Mouse (Mus musculus): ENCODE data around the gene Wtap. TPM values are rescaled to one million over a fixed set of nuclear protein-coding genes. Genes with fewer than 3 reads are reported as not detected.

The Wtap gene
- 84.6 and 97.5 TPM in 2 replicates for polyA plus RNA-seq (2012; rRNA removed)

DNA sequence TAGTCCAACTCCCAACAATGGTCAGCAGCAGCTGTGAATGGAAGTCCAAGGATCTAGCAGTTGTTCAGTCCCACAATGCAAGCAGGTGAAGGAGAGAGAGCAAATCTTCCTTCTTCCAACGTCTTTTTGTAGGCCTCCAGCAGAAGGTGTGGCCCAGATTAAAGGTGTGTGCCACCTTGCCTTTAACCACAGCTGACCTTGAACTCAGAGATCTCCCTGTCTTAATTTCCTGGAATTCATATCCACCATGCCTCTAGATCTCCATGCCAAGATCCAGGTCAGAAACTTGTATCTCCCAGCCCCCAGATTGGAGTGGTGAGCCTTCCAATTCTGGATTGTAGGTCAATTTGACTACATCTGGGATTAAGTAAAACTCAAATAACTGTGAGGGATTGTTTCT lies at the start of gene Wtap:
Gene Wtap, minus strand, starts transcription at position 101 of the 400 bp plus-strand sequence.

DNA sequence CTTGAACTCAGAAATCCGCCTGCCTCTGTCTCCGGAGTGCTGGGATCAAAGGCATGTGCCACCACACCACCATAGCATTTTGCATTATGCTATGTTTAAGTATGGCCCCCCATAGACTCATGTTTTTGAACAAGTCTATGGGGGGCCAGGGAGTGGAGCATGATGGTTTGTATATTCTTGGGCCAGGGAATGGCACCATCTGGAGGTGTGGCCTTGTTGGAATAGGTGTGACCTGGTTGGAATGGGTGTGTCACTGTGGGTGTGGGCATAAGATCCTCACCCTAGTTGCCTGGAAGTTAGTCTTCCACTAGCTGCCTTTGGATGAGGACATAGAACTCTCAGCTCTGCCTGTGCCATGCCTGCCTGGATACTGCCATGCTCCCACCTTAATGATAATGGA lies 12.6 kb upstream of the Wtap start, which contains the start of gene Sod2:
Gene Sod2, plus strand, starts transcription at position 301 of the 400 bp plus-strand sequence.

DNA sequence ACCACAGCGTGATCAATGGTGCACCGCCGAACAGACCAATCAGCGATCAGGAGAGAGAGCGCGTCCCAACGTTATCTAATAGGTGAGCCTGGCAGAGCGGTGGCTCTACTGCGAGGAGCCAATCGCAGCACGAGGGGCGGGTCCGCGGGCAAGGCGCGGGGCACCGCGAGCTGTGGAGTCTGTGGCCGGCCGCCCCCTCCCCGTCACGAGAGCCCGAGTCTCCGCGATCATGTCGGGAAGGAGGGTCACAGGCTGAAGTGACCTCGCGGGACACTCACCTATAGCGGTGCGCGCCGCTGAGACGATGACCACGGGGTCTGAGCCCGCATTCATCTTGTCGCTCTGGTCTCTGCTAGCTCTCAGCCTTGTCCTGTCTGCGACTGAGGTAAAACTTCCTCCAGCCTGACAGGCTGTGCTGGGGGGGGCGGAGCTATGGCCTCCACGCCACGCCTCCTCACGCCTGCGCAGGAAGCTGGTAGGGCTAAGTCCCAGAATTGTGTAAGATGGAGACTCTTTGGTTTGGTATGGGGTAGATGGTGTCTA lies 33.6 kb downstream of the Wtap start, which contains the start of gene Acat2:
Gene Acat2, minus strand, starts transcription at position 417 of the 543 bp plus-strand sequence.

DNA sequence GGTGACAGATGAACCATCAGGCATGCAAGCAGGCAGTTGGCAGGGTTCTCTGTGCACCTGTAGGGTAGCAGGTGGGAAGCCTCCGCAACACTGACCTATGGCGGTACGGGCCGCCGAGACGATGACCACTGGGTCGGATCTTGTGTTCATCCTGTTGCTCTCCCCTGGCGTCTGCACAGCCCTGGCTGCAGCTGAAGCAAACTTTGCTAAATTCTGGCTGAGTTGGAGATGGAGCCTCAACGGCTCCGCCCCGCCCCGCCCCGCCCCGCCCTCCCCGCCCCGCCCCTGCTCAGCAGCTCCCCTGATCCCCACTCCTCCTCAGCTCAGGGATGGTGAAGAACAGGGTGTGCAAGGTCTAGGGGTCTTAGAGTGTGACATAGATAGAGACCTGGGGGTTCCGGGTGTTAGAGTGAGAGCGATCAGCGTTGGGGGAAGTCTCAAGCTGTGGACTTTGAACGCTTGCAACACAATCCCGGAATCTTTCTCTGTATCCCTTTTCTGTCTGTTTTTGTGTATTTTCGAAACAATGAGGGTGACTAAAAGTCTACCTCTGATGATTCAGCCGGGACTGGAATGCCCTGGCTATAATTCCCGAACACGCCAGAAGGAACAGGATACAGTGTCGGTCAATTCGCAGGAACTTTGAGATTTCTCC lies 53.7 kb downstream of the Wtap start, which contains the start of gene Acat3:
Gene Acat3, minus strand, starts transcription at position 450 of the 655 bp plus-strand sequence.

Other genes with a start within 250 kb of the Wtap start
- 20.3 and 33.7 TPM in 2 replicates for gene Igf2r, start 224.5 kb downstream of the Wtap start, polyA plus RNA-seq (2012; rRNA removed)
- gene Mas1, start 126.0 kb downstream of the Wtap start, polyA plus RNA-seq (2012; rRNA removed), result 0.20 and 0.55 TPM in 2 replicates
- gene Mrgprh, start 118.1 kb downstream of the Wtap start, polyA plus RNA-seq (2012; rRNA removed), result 0.04 and 0.09 TPM in 2 replicates
- gene Pnldc1, start 83.9 kb downstream of the Wtap start, polyA plus RNA-seq (2012; rRNA removed), result 5.7 and 6.9 TPM in 2 replicates
- 207 and 213 TPM in 2 replicates for gene Tcp1, start 78.5 kb downstream of the Wtap start, polyA plus RNA-seq (2012; rRNA removed)
- 67.7 and 70.0 TPM in 2 replicates for gene Mrpl18, start 77.8 kb downstream of the Wtap start, polyA plus RNA-seq (2012; rRNA removed)
- gene Acat3, start 53.6 kb downstream of the Wtap start, polyA plus RNA-seq (2012; rRNA removed), result 0.61 TPM in 2 replicates
- 125 and 134 TPM in 2 replicates for gene Acat2, start 33.4 kb downstream of the Wtap start, polyA plus RNA-seq (2012; rRNA removed)
- 144 and 148 TPM in 2 replicates for gene Sod2, start 12.7 kb upstream of the Wtap start, polyA plus RNA-seq (2012; rRNA removed)
- 0.05 TPM in 1 of 2 replicates, not detected in the other for gene Gpr31b, start 58.1 kb upstream of the Wtap start, polyA plus RNA-seq (2012; rRNA removed)
- gene Tcp10b, start 66.9 kb upstream of the Wtap start, polyA plus RNA-seq (2012; rRNA removed), result 0.19 and 0.33 TPM in 2 replicates
- 0.04 and 0.07 TPM in 2 replicates for gene Unc93a, start 137.6 kb upstream of the Wtap start, polyA plus RNA-seq (2012; rRNA removed)
- gene Smok2a, start 227.0 kb upstream of the Wtap start, polyA plus RNA-seq (2012; rRNA removed), result not detected in 2 replicates
- gene Smok2b, start 236.1 kb upstream of the Wtap start, polyA plus RNA-seq (2012; rRNA removed), result not detected in 2 replicates

All from central nervous system, embryonic 14 days (tissue).